Mouse (Mus musculus) MEL (cell line): ENCODE measurements around the gene Tpra1. TPM values are rescaled to one million over a fixed set of nuclear protein-coding genes. Genes with fewer than 3 reads are reported as not detected.

Experiments
- DNase-seq: peaks from one replicate; pipeline ENCODE4 v3.0.0; 2011; ENCODE audit warnings: low read depth, low spot score
- H3K27ac ChIP-seq: 2 replicates; pipeline ENCODE4 v1.5.1; 2012; ENCODE audit warnings: low read depth, mild to moderate bottlenecking, control low read depth, low read length, moderate library complexity; ENCODE audit not compliant: control insufficient read depth
- H3K27me3 ChIP-seq, 2 experiments: fragments of 150-350 bp in 1 of 2; sonication (generic) in 1 of 2; 2 replicates each; pipeline ENCODE4 v1.6.1; 2012; ENCODE audit warnings: low read length in 2 of 2, mild to moderate bottlenecking in 2 of 2, improper control_type of control experiment in 1 of 2, moderate library complexity in 1 of 2; ENCODE audit not compliant: insufficient read depth in 2 of 2, control insufficient read depth in 1 of 2
- H3K36me3 ChIP-seq, 2 experiments: 2 replicates each; pipeline ENCODE4 v1.6.1; 2012 to 2014; ENCODE audit warnings: low read length in 2 of 2, improper control_type of control experiment in 1 of 2, inconsistent platforms in 1 of 2, mild to moderate bottlenecking in 1 of 2; ENCODE audit not compliant: insufficient read depth in 2 of 2, control insufficient read depth in 1 of 2
- H3K4me1 ChIP-seq, 2 experiments: fragments of 150-350 bp in 1 of 2; sonication (generic) in 1 of 2; 2 replicates each; pipeline ENCODE4 v1.6.1; 2012; ENCODE audit warnings: low read length in 2 of 2, improper control_type of control experiment in 1 of 2, mild to moderate bottlenecking in 1 of 2; ENCODE audit not compliant: insufficient read depth in 2 of 2, control insufficient read depth in 1 of 2
- H3K4me3 ChIP-seq, 2 experiments: fragments of 150-350 bp in 1 of 2; sonication (generic) in 1 of 2; 2 replicates each; pipeline ENCODE4 v1.5.1; 2012; ENCODE audit warnings: low read depth in 2 of 2, low read length in 2 of 2, mild to moderate bottlenecking in 2 of 2, moderate library complexity in 2 of 2, control low read depth in 1 of 2, improper control_type of control experiment in 1 of 2; ENCODE audit not compliant: control insufficient read depth in 1 of 2, insufficient read depth in 1 of 2
- H3K79me2 ChIP-seq: 2 replicates; pipeline ENCODE4 v1.6.1; 2012; ENCODE audit warnings: mild to moderate bottlenecking, low read length, moderate library complexity; ENCODE audit not compliant: control insufficient read depth, poor library complexity, insufficient read depth
- H3K9ac ChIP-seq: 2 replicates; pipeline ENCODE4 v1.6.1; 2012; ENCODE audit warnings: low read depth, mild to moderate bottlenecking, control low read depth, low read length, moderate library complexity; ENCODE audit not compliant: control insufficient read depth, poor library complexity, severe bottlenecking
- H3K9me3 ChIP-seq: fragments of 150-350 bp; sonication (generic); replicated peaks from 2 replicates; pipeline ENCODE4 v1.6.1; 2012; ENCODE audit warnings: mild to moderate bottlenecking, low read length, improper control_type of control experiment, moderate library complexity; ENCODE audit not compliant: insufficient read depth
- BHLHE40 ChIP-seq: IDR thresholded peaks from 2 replicates; pipeline ENCODE4 v1.6.1; 2012; ENCODE audit warnings: low read depth, mild to moderate bottlenecking, inconsistent platforms, low read length, improper control_type of control experiment, borderline replicate concordance
- CHD1 ChIP-seq: IDR thresholded peaks from 2 replicates; pipeline ENCODE4 v1.6.1; 2012; ENCODE audit warnings: low read depth, mild to moderate bottlenecking, inconsistent platforms, low read length, improper control_type of control experiment
- CHD2 ChIP-seq: IDR thresholded peaks from 2 replicates; pipeline ENCODE4 v1.6.1; 2011; ENCODE audit warnings: low read length, improper control_type of control experiment
- CTCF ChIP-seq, 3 experiments: IDR thresholded peaks in 2 of 3; conservative IDR thresholded peaks in 1 of 3; 2 replicates each; pipeline ENCODE4 v1.5.1; 2011 to 2012; ENCODE audit warnings: low read length in 3 of 3, low read depth in 2 of 3, mild to moderate bottlenecking in 2 of 3, improper control_type of control experiment in 1 of 3, inconsistent platforms in 1 of 3, mixed read lengths in 1 of 3, moderate library complexity in 1 of 3; ENCODE audit not compliant: control insufficient read depth in 1 of 3, insufficient read depth in 1 of 3, poor library complexity in 1 of 3, severe bottlenecking in 1 of 3
- GATA1 ChIP-seq: IDR thresholded peaks from 2 replicates; pipeline ENCODE4 v1.6.1; 2011; ENCODE audit warnings: low read depth, low read length, improper control_type of control experiment
- HCFC1 ChIP-seq: IDR thresholded peaks from 2 replicates; pipeline ENCODE4 v1.6.1; 2012; ENCODE audit warnings: low read depth, mild to moderate bottlenecking, inconsistent platforms, low read length, improper control_type of control experiment, moderate library complexity
- MAFK ChIP-seq: IDR thresholded peaks from 2 replicates; pipeline ENCODE4 v1.6.1; 2011; ENCODE audit warnings: low read depth, mild to moderate bottlenecking, low read length, improper control_type of control experiment, borderline replicate concordance
- NELFE ChIP-seq: IDR thresholded peaks from 2 replicates; pipeline ENCODE4 v1.6.1; 2011; ENCODE audit warnings: low read depth, low read length, improper control_type of control experiment
- NRF1 ChIP-seq: IDR thresholded peaks from 2 replicates; pipeline ENCODE4 v1.6.1; 2014; ENCODE audit warnings: low read depth, mild to moderate bottlenecking, inconsistent platforms, low read length, improper control_type of control experiment, moderate library complexity; ENCODE audit not compliant: poor library complexity, insufficient read depth, severe bottlenecking
- POLR2AphosphoS2 ChIP-seq: IDR thresholded peaks from 2 replicates; pipeline ENCODE4 v1.6.1; 2011; ENCODE audit warnings: low read length, improper control_type of control experiment
- SIN3A ChIP-seq: IDR thresholded peaks from 2 replicates; pipeline ENCODE4 v1.6.1; 2012; ENCODE audit warnings: low read length, improper control_type of control experiment, inconsistent platforms
- SMC3 ChIP-seq: IDR thresholded peaks from 2 replicates; pipeline ENCODE4 v1.6.1; 2011; ENCODE audit warnings: low read depth, low read length, improper control_type of control experiment
- TAL1 ChIP-seq: IDR thresholded peaks from 2 replicates; pipeline ENCODE4 v1.6.1; 2012; ENCODE audit warnings: mild to moderate bottlenecking, inconsistent platforms, low read length, moderate library complexity, mixed read lengths
- TBP ChIP-seq: IDR thresholded peaks from 2 replicates; pipeline ENCODE4 v1.8.0; 2011; ENCODE audit warnings: low read depth, low read length, improper control_type of control experiment
- TCF12 ChIP-seq: IDR thresholded peaks from 2 replicates; pipeline ENCODE4 v1.6.1; 2014; ENCODE audit warnings: low read depth, mild to moderate bottlenecking, inconsistent platforms, low read length, improper control_type of control experiment, moderate library complexity
- UBTF ChIP-seq: IDR thresholded peaks from 2 replicates; pipeline ENCODE4 v1.6.1; 2012; ENCODE audit warnings: low read depth, mild to moderate bottlenecking, inconsistent platforms, low read length, improper control_type of control experiment, moderate library complexity, borderline replicate concordance; ENCODE audit not compliant: insufficient read depth
- USF1 ChIP-seq: IDR thresholded peaks from 2 replicates; pipeline ENCODE4 v1.6.1; 2014; ENCODE audit warnings: low read depth, mild to moderate bottlenecking, inconsistent platforms, low read length, improper control_type of control experiment, moderate library complexity
- polyA plus RNA-seq, 2 experiments: library from polyadenylated mRNA; stranded (reverse) in 1 of 2; unstranded in 1 of 2; fragments of >175 nt in 1 of 2; fragments of >200 nt in 1 of 2; gene quantifications; 2 replicates each; pipeline versions ENCODE4 v1.2.1 to v1.2.4; 2012; ENCODE audit warnings: low replicate concordance in 2 of 2, low read depth in 1 of 2; ENCODE audit not compliant: insufficient read length in 2 of 2, insufficient read depth in 1 of 2, missing spikeins in 1 of 2
- total RNA-seq: library from RNA; depleted of rRNA; stranded (reverse); fragments of 300-350 nt; gene quantifications from 2 replicates; pipeline ENCODE4 v1.2.3, GENCODE M21; 2012

Tpra1 gene
- total and polyA plus RNA-seq, 3 experiments = 22.9 to 42.4 TPM; not detected in 1

DNA sequence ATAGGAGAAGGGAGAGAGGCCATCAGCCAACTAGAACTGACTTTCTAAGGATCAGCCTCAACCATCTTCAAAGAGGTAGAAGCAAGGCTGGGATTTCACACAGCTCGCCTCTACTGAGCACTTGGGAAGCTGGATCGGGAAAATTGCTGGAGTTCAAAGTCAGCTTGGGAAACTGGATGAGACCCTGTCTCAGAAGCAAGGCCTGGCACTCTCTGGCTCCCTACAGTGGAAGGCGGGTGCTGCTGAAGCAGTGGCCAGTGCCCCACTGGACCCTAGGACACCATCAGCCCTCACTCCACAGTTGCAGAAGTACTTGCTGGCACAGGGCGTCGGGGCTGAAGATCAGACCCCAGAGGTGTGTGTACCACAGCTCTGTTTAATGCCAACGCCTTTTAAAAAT, 44.2 kb upstream of the Tpra1 start:
- no peaks in the 10 kb centered on the region for H3K4me1 ChIP-seq
- H3K9ac ChIP-seq = no peak overlapping the region
- no peaks in the 10 kb centered on the region for H3K79me2 ChIP-seq
- H3K9me3 ChIP-seq = no peaks in the 10 kb centered on the region
- peaks cover 9 to 29% of the 10 kb centered on the region in 2 experiments for H3K27me3 ChIP-seq
- TF ChIP-seq POLR2AphosphoS2 (no peak), SMC3 (no peak), TCF12 (no peak), UBTF (no peak), BHLHE40 (no peak), GATA1 (no peak), NRF1 (no peak), USF1 (no peak), CHD2 (no peak), TAL1 (no peak), NELFE (no peak), MAFK (no peak), CHD1 (no peak), SIN3A (no peak), HCFC1 (no peak), TBP (no peak), CTCF (IDR thresholded peaks at IDR 0.05 in 2 of 3, conservative IDR thresholded peaks at IDR 0.05 in 1 of 3; ENCODE audit: control insufficient read depth in 1 of 3, insufficient read depth in 1 of 3, low read depth in 2 of 3, low read length in 3 of 3, poor library complexity in 1 of 3, severe bottlenecking in 1 of 3) (no peak)
- H3K36me3 ChIP-seq = no peaks in the 10 kb centered on the region
- H3K27ac ChIP-seq = no peak overlapping the region
- no peak for DNase-seq
- no peak overlapping the region for H3K4me3 ChIP-seq

DNA sequence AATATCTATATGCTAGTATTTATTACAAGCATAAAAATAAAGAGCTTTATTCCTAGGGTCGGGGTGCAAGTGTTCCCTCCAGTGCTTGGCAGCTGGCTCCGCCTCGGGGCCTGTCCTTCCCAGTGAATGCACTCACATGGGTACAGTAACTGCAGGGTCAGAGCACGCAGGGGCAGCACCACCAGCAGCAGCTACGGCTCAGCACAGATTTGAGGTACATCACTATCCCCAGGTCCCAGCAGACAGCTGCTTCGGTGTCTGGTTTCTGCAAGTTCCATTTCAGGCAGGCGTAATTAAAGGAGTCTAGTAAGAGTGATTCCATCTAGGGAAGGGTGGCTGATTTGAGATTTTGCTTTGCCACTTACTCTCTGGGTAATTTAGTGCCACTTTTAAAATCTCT, 43.7 kb upstream of the Tpra1 start:
- DNase-seq = no peak
- H3K36me3 ChIP-seq = no peaks in the 10 kb centered on the region
- no peaks in the 10 kb centered on the region for H3K4me1 ChIP-seq
- no peak overlapping the region for H3K9ac ChIP-seq
- peaks cover 9 to 30% of the 10 kb centered on the region in 2 experiments for H3K27me3 ChIP-seq
- no peak overlapping the region for H3K27ac ChIP-seq
- no peak for TF ChIP-seq SIN3A
- TF ChIP-seq, all 39 proteins: peak for 0
- no peaks in the 10 kb centered on the region for H3K79me2 ChIP-seq
- no peak overlapping the region for H3K4me3 ChIP-seq
- H3K9me3 ChIP-seq = no peaks in the 10 kb centered on the region
